Mouse (Mus musculus) olfactory bulb, adult 2 months (tissue): ENCODE measurements around the gene Syn3. TPM values are rescaled to one million over a fixed set of nuclear protein-coding genes. Genes with fewer than 3 reads are reported as not detected.

ENCODE experiments used
- H3K27ac ChIP-seq: fragments of 200-500 bp; 2 replicates; pipeline ENCODE4 v1.5.1; 2012; ENCODE audit warnings: low read depth, low read length; ENCODE audit not compliant: insufficient read depth
- H3K4me1 ChIP-seq: fragments of 200-500 bp; 2 replicates; pipeline ENCODE4 v1.6.1; 2012; ENCODE audit warnings: low read length; ENCODE audit not compliant: control insufficient read depth, insufficient read depth
- H3K4me3 ChIP-seq: fragments of 200-500 bp; 2 replicates; pipeline ENCODE4 v1.5.1; 2012; ENCODE audit warnings: mild to moderate bottlenecking, low read depth, low read length, moderate library complexity; ENCODE audit not compliant: insufficient read depth
- CTCF ChIP-seq: fragments of 200-500 bp; IDR thresholded peaks from 2 replicates; pipeline ENCODE4 v1.5.1; 2012; ENCODE audit warnings: low read depth, mild to moderate bottlenecking, low read length, moderate library complexity; ENCODE audit not compliant: insufficient read depth
- POLR2A ChIP-seq: fragments of 200-500 bp; IDR thresholded peaks from 2 replicates; pipeline ENCODE4 v1.6.1; 2012; ENCODE audit warnings: mild to moderate bottlenecking, low read depth, low read length, moderate library complexity; ENCODE audit not compliant: insufficient read depth
- WGBS: fragments of 180-500 bp; shearing (Covaris S2); methylation state at CpG from one replicate; pipeline ENCODE4 v1.1.7; 2018; 5-methylcytosine and 5-hydroxymethylcytosine counted together
- polyA plus RNA-seq: library from polyadenylated mRNA; stranded (reverse); fragments of >200 nt; gene quantifications from 2 replicates; pipeline ENCODE4 v1.2.4, GENCODE M21; 2012; ENCODE audit warnings: low replicate concordance; ENCODE audit not compliant: missing spikeins, insufficient read depth, insufficient read length

Gene Syn3
- polyA plus RNA-seq, 1 experiment: not detected

DNA sequence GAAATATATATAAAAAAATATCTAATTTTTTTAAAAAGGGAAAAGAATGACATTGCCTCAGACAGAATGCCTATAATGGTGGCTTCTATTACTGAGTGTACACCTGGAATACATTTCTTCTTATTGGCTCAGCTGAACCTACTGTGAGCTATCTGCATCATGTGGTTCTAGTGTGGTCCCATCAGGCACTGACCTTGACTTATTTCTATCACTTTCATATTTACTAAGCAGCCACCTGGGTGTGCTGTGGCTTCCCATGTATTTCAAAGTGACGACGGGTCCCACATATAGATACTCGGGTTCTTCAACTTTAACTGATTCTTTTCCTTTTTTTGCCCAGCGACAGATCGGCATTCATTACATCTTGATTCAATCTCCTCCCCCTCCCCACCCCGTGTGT, 255.2 kb downstream of the Syn3 start:
- 89% methylated on average over 6 of the region's 6 CpGs for WGBS
- TF ChIP-seq CTCF (no peak), POLR2A (no peak)
- no peak overlapping the region for H3K27ac ChIP-seq
- no peak overlapping the region for H3K4me3 ChIP-seq
- H3K4me1 ChIP-seq: no peaks in the 10 kb centered on the region

- TF ChIP-seq POLR2A (no peak), CTCF (no peak)
Measured at GRCm38 (mm10) chr10:86242721-86243120, 256.0 kb downstream of the Syn3 start.

GRCm38 (mm10) chr10:86230006-86230405, 268.7 kb downstream of the Syn3 start:
- H3K4me3 ChIP-seq: no peak overlapping the region
- H3K4me1 ChIP-seq: no peaks in the 10 kb centered on the region
- WGBS: 67% methylated on average over 6 of the region's 6 CpGs
- TF ChIP-seq POLR2A (no peak), CTCF (no peak)
- H3K27ac ChIP-seq: no peak overlapping the region

More at GRCm38 (mm10) chr10:86242721-86243120, 256.0 kb downstream of the Syn3 start:
- Histone ChIP-seq H3K4me1 (no peaks in the 10 kb centered on the region), H3K27ac (no peak overlapping the region), H3K4me3 (no peak overlapping the region)
- 95% methylated on average over 3 of the region's 3 CpGs for WGBS

GRCm38 (mm10) chr10:86225480-86225879, 273.2 kb downstream of the Syn3 start:
- no peak overlapping the region for H3K27ac ChIP-seq
- no peak for TF ChIP-seq POLR2A
- no peak for TF ChIP-seq CTCF
- H3K4me1 ChIP-seq: peaks cover 2% of the 10 kb centered on the region; the same call in 1 of the 2 replicates
- 94% methylated on average over 3 of the region's 3 CpGs for WGBS
- no peak overlapping the region for H3K4me3 ChIP-seq

GRCm38 (mm10) chr10:86218984-86219383, 279.7 kb downstream of the Syn3 start:
- peaks cover 3% of the 10 kb centered on the region; the same call in 1 of the 2 replicates for H3K4me1 ChIP-seq
- no peak overlapping the region for H3K4me3 ChIP-seq
- no peak for TF ChIP-seq POLR2A
- TF ChIP-seq CTCF: no peak
- H3K27ac ChIP-seq: no peak overlapping the region
- 95% methylated on average over 3 of the region's 3 CpGs for WGBS

- Histone ChIP-seq H3K4me1 (peaks cover 3% of the 10 kb centered on the region; the same call in 1 of the 2 replicates), H3K4me3 (no peak overlapping the region), H3K27ac (no peak overlapping the region)
- 98% methylated on average over 2 of the region's 2 CpGs for WGBS
- TF ChIP-seq CTCF (no peak), POLR2A (no peak)
Measured at GRCm38 (mm10) chr10:86216836-86217235, 281.9 kb downstream of the Syn3 start.

- 87% methylated on average over 4 of the region's 4 CpGs for WGBS
- no peak overlapping the region for H3K4me3 ChIP-seq
- no peaks in the 10 kb centered on the region for H3K4me1 ChIP-seq
- no peak for TF ChIP-seq POLR2A
- no peak for TF ChIP-seq CTCF
- H3K27ac ChIP-seq: no peak overlapping the region
Measured at GRCm38 (mm10) chr10:86212062-86212461, 286.6 kb downstream of the Syn3 start.

DNA sequence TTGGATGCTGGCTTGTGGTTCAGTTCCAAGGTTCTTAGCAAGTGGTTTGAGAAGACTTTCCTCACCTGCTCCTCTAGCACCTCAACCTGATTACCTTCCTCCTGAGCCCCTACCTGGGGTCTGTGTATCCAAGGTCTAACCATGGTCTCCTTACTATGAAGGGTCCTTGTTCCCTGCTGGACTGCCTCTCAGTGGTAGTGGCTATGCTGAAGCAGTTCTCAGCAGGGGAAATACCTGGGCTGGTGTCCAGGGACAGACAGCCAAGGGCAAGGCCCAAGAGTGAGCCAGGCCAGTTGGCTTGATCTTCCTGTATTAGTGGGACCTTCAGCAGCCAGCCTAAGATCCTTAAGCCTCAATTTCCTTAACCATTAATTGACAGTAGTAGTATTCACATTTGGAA, 294.8 kb downstream of the Syn3 start:
- H3K27ac ChIP-seq: no peak overlapping the region
- no peak overlapping the region for H3K4me3 ChIP-seq
- no peak for TF ChIP-seq CTCF
- TF ChIP-seq POLR2A: no peak
- H3K4me1 ChIP-seq: no peaks in the 10 kb centered on the region

- TF ChIP-seq CTCF (no peak), POLR2A (no peak)
- Histone ChIP-seq H3K27ac (no peak overlapping the region), H3K4me1 (no peaks in the 10 kb centered on the region), H3K4me3 (no peak overlapping the region)
- 93% methylated on average over 6 of the region's 6 CpGs for WGBS
Measured at GRCm38 (mm10) chr10:86203175-86203574, 295.5 kb downstream of the Syn3 start.

GRCm38 (mm10) chr10:86201826-86202225, 296.9 kb downstream of the Syn3 start:
- Histone ChIP-seq H3K27ac (no peak overlapping the region), H3K4me1 (no peaks in the 10 kb centered on the region), H3K4me3 (no peak overlapping the region)
- 91% methylated on average over 7 of the region's 7 CpGs for WGBS
- TF ChIP-seq CTCF (no peak), POLR2A (no peak)
